Mouse (Mus musculus): Measurements from ENCODE around the gene Khdc1b. TPM values are rescaled to one million over a fixed set of nuclear protein-coding genes. Genes with fewer than 3 reads are reported as not detected.

Gene Khdc1b
- polyA plus RNA-seq, 1 experiment from 2014 or later, result 0.06 TPM

GRCm38 (mm10) chr1:21419370-21419769, 36.0 kb downstream of the Khdc1b start:
- Histone ChIP-seq H3K4me3 (no peak overlapping the region), H3K9me3 (no peaks in the 10 kb centered on the region), H3K36me3 (no peaks in the 10 kb centered on the region), H3K27ac (replicated peaks) (no peak overlapping the region), H3K4me1 (replicated peaks) (no peaks in the 10 kb centered on the region), H3K4me2 (no peak overlapping the region), H3K27me3 (no peaks in the 10 kb centered on the region), H3K9ac (no peak overlapping the region)
- ATAC-seq (ENCODE audit: low FRiP score, low read depth), result no peak

- H3K4me3 ChIP-seq, result no peak overlapping the region
- WGBS, result 92% methylated on average over 2 of the region's 2 CpGs
- no peak overlapping the region for H3K27ac ChIP-seq (replicated peaks)
- no peak overlapping the region for H3K4me2 ChIP-seq
- no peaks in the 10 kb centered on the region for H3K9me3 ChIP-seq
- ATAC-seq (ENCODE audit: low FRiP score, low read depth), result no peak
- no peaks in the 10 kb centered on the region for H3K36me3 ChIP-seq
- H3K27me3 ChIP-seq, result no peaks in the 10 kb centered on the region
- no peaks in the 10 kb centered on the region for H3K4me1 ChIP-seq (replicated peaks)
- H3K9ac ChIP-seq, result no peak overlapping the region
Measured at GRCm38 (mm10) chr1:21425654-21426053, 42.3 kb downstream of the Khdc1b start.

GRCm38 (mm10) chr1:21428079-21428478, 44.7 kb downstream of the Khdc1b start:
- 70% methylated on average over 4 of the region's 4 CpGs for WGBS
- ATAC-seq (ENCODE audit: low FRiP score, low read depth), result no peak
- Histone ChIP-seq H3K27ac (replicated peaks) (no peak overlapping the region), H3K27me3 (no peaks in the 10 kb centered on the region), H3K36me3 (no peaks in the 10 kb centered on the region), H3K9me3 (no peaks in the 10 kb centered on the region), H3K4me2 (no peak overlapping the region), H3K9ac (no peak overlapping the region), H3K4me3 (no peak overlapping the region), H3K4me1 (replicated peaks) (no peaks in the 10 kb centered on the region)

DNA sequence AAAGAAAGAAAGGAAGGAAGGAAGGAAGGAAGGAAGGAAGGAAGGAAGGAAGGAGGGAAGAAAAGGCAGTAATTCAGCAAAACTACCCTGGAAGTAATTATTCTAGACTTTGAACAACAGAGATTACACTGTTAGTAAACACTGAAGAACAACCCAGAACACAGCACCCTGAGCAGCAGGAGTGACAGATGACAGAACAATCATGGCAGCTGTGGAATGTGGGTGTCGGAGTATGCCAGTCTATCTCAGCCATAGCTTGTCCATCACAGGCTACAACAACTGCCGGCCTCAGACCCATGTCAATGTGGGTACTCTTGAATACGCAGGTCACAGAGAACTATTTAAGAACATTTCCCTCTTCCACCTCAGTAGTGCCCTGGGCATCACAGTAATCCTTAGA, 48.3 kb downstream of the Khdc1b start:
- ATAC-seq (ENCODE audit: low FRiP score, low read depth), result no peak
- no peaks in the 10 kb centered on the region for H3K36me3 ChIP-seq
- H3K9ac ChIP-seq, result no peak overlapping the region
- no peak overlapping the region for H3K4me3 ChIP-seq
- no peaks in the 10 kb centered on the region for H3K9me3 ChIP-seq
- WGBS, result 88% methylated on average over 3 of the region's 3 CpGs
- H3K27me3 ChIP-seq, result no peaks in the 10 kb centered on the region
- no peak overlapping the region for H3K27ac ChIP-seq (replicated peaks)
- H3K4me2 ChIP-seq, result no peak overlapping the region
- no peaks in the 10 kb centered on the region for H3K4me1 ChIP-seq (replicated peaks)

- 71% methylated on average over 3 of the region's 3 CpGs for WGBS
- Histone ChIP-seq H3K9ac (no peak overlapping the region), H3K4me2 (no peak overlapping the region), H3K4me3 (no peak overlapping the region), H3K36me3 (no peaks in the 10 kb centered on the region), H3K27ac (replicated peaks) (no peak overlapping the region), H3K9me3 (no peaks in the 10 kb centered on the region), H3K4me1 (replicated peaks) (no peaks in the 10 kb centered on the region), H3K27me3 (no peaks in the 10 kb centered on the region)
- ATAC-seq (ENCODE audit: low FRiP score, low read depth), result no peak
Measured at GRCm38 (mm10) chr1:21434853-21435252, 51.5 kb downstream of the Khdc1b start.

Other genes starting within 250 kb of the Khdc1b start
- 19.2 and 20.8 TPM in 2 replicates for gene Tmem14a, start 165.0 kb upstream of the Khdc1b start, polyA plus RNA-seq (2015; fragmentation: Nextera tagmentation; extraction: Ambion mirVana)
- 0.29 and 0.54 TPM in 2 replicates for gene Gsta3, start 143.0 kb upstream of the Khdc1b start, polyA plus RNA-seq (2015; fragmentation: Nextera tagmentation; extraction: Ambion mirVana)
- gene Khdc1a, start 33.9 kb upstream of the Khdc1b start, polyA plus RNA-seq (2015; fragmentation: Nextera tagmentation; extraction: Ambion mirVana), result not detected in 2 replicates
- gene Khdc1c, start 15.2 kb upstream of the Khdc1b start, polyA plus RNA-seq (2015; fragmentation: Nextera tagmentation; extraction: Ambion mirVana), result not detected in 2 replicates